Mouse (Mus musculus): ENCODE data around the gene Ano6.

- no peak for TF ChIP-seq CTCF (IDR thresholded peaks at IDR 0.05; ENCODE audit: low read depth)
- TF ChIP-seq EP300 (IDR thresholded peaks at IDR 0.05; ENCODE audit: low read depth): no peak
Measured at GRCm38 (mm10) chr15:95838171-95839020, 47.8 kb downstream of the Ano6 start.
